Mouse (Mus musculus) adrenal gland, postnatal 36 days (tissue): ENCODE results near the gene Gstt2. TPM values are rescaled to one million over a fixed set of nuclear protein-coding genes. Genes with fewer than 3 reads are reported as not detected.
A peak's percentile ranks its signal among the peaks of the same experiment; 100 is the strongest.

Experiments
- DNase-seq, 2 experiments: peaks; one replicate each; pipeline ENCODE4 v3.0.0; 2021; ENCODE audit warnings: mixed read lengths in 1 of 2
- long read RNA-seq, 2 experiments: library from polyadenylated mRNA; stranded (forward); transcript quantifications; one replicate each; pipeline ENCODE4 v2.0.0; 2021; ENCODE audit warnings: borderline sequencing depth in 2 of 2
- total RNA-seq, 2 experiments: library from RNA; stranded (reverse); gene quantifications; 2 replicates each; pipeline ENCODE4 v1.2.3; 2021

Gstt2 gene
- 10 to 100 TPM; 30.0 to 32.0 TPM for total RNA-seq
- long read RNA-seq, experiment 1, transcript Gstt2-201 (5 exons, 1,370 nt), result major isoform, 19 of 30 reads
- long read RNA-seq, experiment 1, partial matches to known transcripts, result 1 of 30 reads
- long read RNA-seq, experiment 1, other reads (novel, unspliced or antisense), result 6 of 30 reads
- long read RNA-seq, experiment 2, transcript Gstt2-201 (5 exons, 1,370 nt), result major isoform, 15 of 25 reads
- long read RNA-seq, experiment 2, partial matches to known transcripts, result 1 of 25 reads
- long read RNA-seq, experiment 2, other reads (novel, unspliced or antisense), result 5 of 25 reads

GRCm38 (mm10) chr10:75837248-75837759 lies at the start of gene Gstt2:
Gene Gstt2 (minus strand): TSS chr10:75837424.
- peak; percentile 94 to 96 for DNase-seq

GRCm38 (mm10) chr10:75884742-75885141 lies 47.5 kb upstream of the Gstt2 start:
- no peak for DNase-seq

- DNase-seq, result peak; percentile 77 to 83
These were observed 46.0 kb upstream of the Gstt2 start for GRCm38 (mm10) chr10:75883232-75883552.

- DNase-seq, result no peak
These were observed 45.4 kb upstream of the Gstt2 start for GRCm38 (mm10) chr10:75882433-75883231.

GRCm38 (mm10) chr10:75881578-75882432 lies 44.6 kb upstream of the Gstt2 start:
- no peak for DNase-seq

- peak; percentile 69 to 72 for DNase-seq
These were observed 43.8 kb upstream of the Gstt2 start for GRCm38 (mm10) chr10:75880771-75881577.

- DNase-seq, result no peak
These were observed 43.1 kb upstream of the Gstt2 start for GRCm38 (mm10) chr10:75880351-75880750.

GRCm38 (mm10) chr10:75878836-75879235 lies 41.6 kb upstream of the Gstt2 start:
- DNase-seq, result no peak

GRCm38 (mm10) chr10:75873543-75874170 lies 36.4 kb upstream of the Gstt2 start:
- peak; percentile 41 to 44 for DNase-seq

- DNase-seq, result peak; percentile 89 to 93
These were observed 35.8 kb upstream of the Gstt2 start for GRCm38 (mm10) chr10:75872915-75873542.

- no peak for DNase-seq
These were observed 35.0 kb upstream of the Gstt2 start for GRCm38 (mm10) chr10:75872025-75872914.

GRCm38 (mm10) chr10:75861587-75861986 lies 24.4 kb upstream of the Gstt2 start:
- DNase-seq, result no peak

- no peak for DNase-seq
These were observed 23.5 kb upstream of the Gstt2 start for GRCm38 (mm10) chr10:75860746-75861145.

GRCm38 (mm10) chr10:75859786-75860470 lies 22.7 kb upstream of the Gstt2 start, which contains the start of gene Mif:
Gene Mif (minus strand): TSS chr10:75860240.
- DNase-seq, result peak; percentile 92

GRCm38 (mm10) chr10:75859107-75859746 lies 22.0 kb upstream of the Gstt2 start:
- DNase-seq, result peak; percentile 35 to 38

GRCm38 (mm10) chr10:75857598-75857997 lies 20.4 kb upstream of the Gstt2 start:
- no peak for DNase-seq

GRCm38 (mm10) chr10:75856976-75857375 lies 19.8 kb upstream of the Gstt2 start:
- no peak for DNase-seq
